Mouse (Mus musculus) CD4-positive helper T cell, adult 2 months (primary cell): ENCODE results near the gene Rnf157.

Experiments used
- DNase-seq: peaks from one replicate; pipeline ENCODE4 v3.0.0-alpha.2; 2012; ENCODE audit warnings: low read depth, missing footprints, low spot score

Gene Rnf157

DNA sequence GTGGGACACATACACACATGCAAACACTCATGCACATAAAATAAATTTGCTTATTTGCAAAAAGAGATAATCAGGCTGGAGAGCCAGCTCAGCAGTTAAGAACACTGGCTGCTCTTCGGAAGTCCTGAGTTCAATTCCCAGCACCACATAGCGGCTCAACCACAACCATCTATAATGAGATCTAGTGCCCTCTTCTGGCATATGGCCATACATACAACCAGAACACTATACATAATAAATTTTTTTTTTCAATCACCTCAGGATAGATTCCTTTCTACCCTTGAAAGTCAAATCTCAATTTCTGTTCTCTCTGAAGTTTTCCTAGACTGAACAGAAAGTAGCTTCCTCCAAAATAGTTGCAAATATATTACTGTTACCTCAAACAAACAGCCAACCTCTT, 107.4 kb downstream of the Rnf157 start:
- DNase-seq, result no peak

DNA sequence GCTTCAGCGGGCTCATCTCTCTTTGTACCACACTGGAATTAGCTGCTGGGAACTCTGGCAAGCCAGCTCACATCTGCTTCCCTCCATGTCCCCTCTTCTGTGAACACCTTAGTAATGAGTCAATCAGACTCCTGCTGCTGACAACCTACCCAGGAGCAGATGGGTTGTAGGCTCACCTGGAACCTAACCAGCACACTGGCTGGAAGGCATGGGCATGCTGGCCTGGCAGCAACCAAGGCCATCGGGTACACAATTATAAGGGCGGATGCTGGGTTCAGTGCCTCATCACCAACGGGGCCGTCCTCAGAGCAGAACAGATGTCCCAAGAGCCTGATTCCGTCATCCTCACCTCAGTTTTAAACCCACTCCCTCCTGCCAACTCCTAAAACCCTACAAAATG, 114.2 kb downstream of the Rnf157 start:
- no peak for DNase-seq

DNA sequence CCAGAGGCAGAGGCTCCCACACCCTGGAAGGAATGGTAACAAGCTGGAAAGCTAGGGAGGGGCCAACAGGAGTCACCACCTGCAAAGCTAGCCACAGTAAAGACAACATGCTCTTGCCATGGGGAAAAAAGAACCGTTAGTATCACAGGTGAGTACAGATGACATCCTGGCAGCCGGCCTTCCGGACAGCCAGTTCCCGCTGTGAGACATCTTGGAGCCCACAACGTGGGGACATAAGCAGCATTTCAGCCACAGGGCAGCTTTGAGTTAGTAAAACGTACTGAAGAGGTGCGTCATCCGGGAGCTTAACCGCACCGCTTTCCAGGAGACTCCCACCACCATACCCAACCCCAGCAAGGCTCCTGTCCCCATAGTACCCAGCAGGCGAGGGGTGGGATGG, 114.6 kb downstream of the Rnf157 start:
- no peak for DNase-seq

DNA sequence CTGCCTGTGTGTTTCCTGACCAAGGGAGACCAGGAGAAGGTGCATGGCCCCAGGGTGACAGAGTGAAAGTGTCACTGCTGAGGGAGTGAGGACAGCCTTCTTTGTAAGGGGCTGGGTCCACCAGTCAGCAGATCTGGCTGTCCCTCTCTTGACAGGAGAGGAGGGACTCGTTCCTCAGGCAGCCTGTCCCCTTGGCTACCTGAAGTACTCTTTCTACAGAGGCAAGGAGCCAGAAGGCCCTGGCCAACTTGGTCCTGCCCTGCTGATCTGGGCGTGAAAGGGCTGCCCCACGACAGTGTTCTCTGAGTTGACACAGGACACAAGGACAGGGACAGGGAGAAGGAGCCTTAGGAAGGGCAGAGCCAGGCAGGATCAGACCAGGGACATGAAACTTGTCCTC, 115.8 kb downstream of the Rnf157 start:
- DNase-seq, result no peak

DNA sequence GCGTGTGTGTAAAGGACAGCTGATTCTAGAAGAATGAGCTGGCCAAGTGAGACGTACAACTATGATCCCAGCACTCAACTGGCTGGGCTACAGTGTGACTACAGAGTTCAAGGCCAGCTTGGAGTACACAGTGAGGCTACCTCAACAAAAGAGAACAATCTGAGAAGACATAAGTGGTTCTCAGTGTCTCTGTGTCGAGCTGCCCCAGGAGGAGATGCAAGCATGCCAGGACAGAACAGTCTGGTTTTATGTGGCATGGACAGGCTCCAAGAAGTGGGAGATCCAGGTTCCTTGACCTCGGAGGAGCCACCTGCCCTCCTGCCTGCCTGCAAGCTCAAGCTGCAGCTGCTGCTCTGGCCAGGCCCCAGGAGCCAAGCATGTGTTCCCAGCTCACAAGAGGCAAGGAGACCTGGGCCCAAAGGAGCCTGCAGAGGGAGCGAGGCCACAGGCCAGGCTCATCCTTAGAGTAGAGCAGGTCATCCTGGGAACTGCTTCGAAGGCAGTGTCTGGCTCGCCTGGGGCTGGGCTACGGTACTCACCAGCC, 116.6 kb downstream of the Rnf157 start:
- no peak for DNase-seq

DNA sequence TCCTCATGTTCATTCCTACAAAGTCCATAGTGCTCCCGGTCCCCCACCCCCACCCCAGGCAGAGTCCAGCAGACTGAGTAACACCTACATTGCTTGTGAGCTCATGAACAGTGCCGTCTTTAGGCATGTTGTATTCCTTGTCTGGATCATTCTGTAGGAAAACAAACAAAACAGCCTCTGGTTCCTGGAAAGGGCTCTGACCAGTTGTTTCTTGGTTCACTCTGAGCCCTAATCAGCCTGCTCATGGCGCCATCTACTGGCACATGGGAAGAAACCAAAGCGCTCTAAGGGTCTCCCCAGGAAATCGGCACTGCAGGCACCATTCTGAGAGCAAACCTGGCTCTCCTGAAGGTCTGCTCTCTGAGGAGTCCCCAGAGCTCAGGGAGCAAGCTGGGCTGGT, 118.5 kb downstream of the Rnf157 start:
- DNase-seq, result peak; percentile 65

DNA sequence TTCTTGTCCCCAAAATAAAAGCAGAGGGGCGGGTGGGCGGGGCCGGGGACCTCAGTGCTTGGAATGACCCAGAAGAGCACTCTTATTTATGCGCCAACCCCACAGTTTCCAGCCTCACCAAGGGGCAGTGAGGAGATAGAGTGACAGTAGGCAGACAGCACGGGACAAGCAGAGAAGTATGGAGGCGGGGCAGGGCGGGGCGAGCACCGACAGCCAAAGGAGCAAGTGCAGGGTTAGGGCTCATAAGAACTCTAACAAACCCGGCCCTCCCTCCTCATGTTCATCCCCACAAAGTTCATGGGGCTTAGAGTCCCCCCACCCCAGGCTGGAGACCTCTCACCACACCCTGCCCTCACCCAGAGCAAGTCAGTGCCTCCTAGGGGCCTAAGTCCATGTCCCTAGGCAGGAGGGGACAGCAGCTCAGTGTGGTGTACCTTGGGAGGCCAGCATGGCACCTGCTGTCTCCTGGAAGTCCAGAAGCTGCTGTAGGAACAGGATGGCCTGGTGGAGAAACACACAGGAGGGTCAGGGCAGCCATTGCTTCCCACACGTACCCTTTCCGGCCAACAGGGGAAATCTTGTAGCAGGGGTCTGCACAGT, 119.2 kb downstream of the Rnf157 start:
- no peak for DNase-seq

DNA sequence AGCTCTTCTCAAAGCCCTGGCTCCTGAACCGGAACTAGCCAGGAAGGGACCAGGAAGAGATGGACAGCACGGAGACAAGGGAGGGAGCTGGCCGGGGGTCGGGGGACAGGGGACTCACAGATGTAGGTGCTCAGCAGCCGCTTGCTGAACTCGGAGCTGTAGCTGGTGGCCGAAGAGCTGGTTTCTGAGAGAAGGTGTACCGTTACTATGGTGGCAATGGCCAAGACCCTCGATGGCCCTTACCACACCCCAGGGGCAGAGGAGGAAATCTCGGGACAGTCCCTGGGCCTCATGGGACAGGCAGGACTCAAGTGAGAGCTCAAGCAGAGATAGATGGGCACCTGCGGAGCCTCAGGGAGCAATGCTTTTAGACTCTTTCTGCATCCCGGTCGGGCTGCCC, 120.4 kb downstream of the Rnf157 start:
- no peak for DNase-seq

DNA sequence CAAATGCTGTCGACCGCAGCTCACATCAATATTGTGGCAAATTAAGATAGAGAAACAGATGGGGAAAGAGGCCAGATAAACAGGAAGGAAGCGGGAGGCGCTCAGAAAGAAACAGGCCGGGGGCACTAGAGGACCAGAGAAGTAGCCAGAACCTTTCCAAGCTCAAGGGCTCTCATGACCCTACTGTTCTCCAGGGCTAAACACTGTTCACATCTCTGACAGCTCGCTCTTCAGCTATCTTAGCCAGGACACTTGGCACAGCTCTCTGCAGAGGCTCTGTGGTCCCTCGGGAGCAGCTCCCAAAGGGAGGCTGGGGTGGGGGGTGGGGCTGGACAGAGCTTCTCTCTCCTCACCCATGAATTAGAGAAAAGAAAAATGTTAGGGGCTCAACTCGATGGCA, 122.3 kb downstream of the Rnf157 start:
- DNase-seq, result no peak

DNA sequence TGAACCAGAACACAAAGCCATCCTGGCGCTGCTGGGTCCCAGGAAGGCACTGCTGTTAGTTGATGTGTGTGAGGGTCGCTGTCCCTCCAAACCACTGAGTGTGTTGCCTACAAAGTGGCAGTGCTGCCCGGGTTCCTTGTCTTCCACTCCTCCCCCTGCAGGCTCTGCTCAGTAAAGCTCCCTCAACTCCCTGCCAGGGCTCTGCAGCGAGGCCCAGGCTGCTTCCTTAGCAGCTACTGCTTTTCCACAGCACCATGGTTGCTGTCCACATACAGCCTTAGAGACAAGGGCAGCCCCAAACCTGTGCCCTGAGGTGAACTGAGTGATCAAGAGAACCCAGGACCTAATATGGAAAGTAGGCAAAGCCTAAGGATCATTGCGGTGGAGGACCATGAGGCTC, 125.5 kb downstream of the Rnf157 start:
- no peak for DNase-seq
